ENCODE assay signal across 8 mouse cellular contexts in genomic region chr2:33371648-33372408, GRCm38 (mm10). TPM values are rescaled to one million over a fixed set of nuclear protein-coding genes. Genes with fewer than 3 reads are reported as not detected.
DNase-seq lines count a peak whose midpoint lies in the region; ATAC-seq and TF ChIP-seq lines count a peak whose summit lies in the region.

No protein-coding gene starts in this region.

- H3K9me3 ChIP-seq in megakaryocyte, embryonic 14.5 days, result peaks cover 3% of the 10 kb centered on the region
- no peaks in the 10 kb centered on the region for H3K9me3 ChIP-seq in limb, embryonic 13.5 days
- no peaks in the 10 kb centered on the region for H3K9me3 ChIP-seq in stomach, postnatal 0 days (ENCODE audit: control insufficient read depth, low read length)

- 35% methylated on average over 18 of the region's 18 CpGs for WGBS in cerebellum, adult 2 months
- WGBS in limb, embryonic 13.5 days, result 29% methylated on average over 18 of the region's 18 CpGs
- WGBS in stomach, postnatal 0 days, result 34% methylated on average over 17 of the region's 18 CpGs

- H3K4me1 ChIP-seq in cerebellum, adult 2 months (ENCODE audit: control insufficient read depth, insufficient read depth, low read length), result peaks cover 12% of the 10 kb centered on the region; the same call in 1 of the 2 replicates
- H3K4me1 ChIP-seq in megakaryocyte, embryonic 14.5 days, result peaks cover 26% of the 10 kb centered on the region
- H3K4me1 ChIP-seq in limb, embryonic 13.5 days, result peaks cover 7% of the 10 kb centered on the region
- peaks cover 2% of the 10 kb centered on the region; the same call in 1 of the 2 replicates for H3K4me1 ChIP-seq in stomach, postnatal 0 days (replicated peaks; ENCODE audit: control insufficient read depth, insufficient read depth)

- H3K4me2 ChIP-seq in limb, embryonic 13.5 days (replicated peaks), result peak overlapping the region; percentile 73
- H3K4me2 ChIP-seq in stomach, postnatal 0 days (replicated peaks; ENCODE audit: low read depth), result peak overlapping the region; percentile 63

- no peak for TF ChIP-seq EP300 in stomach, postnatal 0 days (optimal IDR thresholded peaks at IDR 0.05)

- peak overlapping the region; percentile 68 for H3K4me3 ChIP-seq in cerebellum, adult 2 months (replicated peaks; ENCODE audit: insufficient read depth, low read depth, low read length)
- peak overlapping the region; percentile 94 for H3K4me3 ChIP-seq in megakaryocyte, embryonic 14.5 days (replicated peaks)
- H3K4me3 ChIP-seq in limb, embryonic 13.5 days, result peak overlapping the region; percentile 65
- peak overlapping the region; percentile 60 for H3K4me3 ChIP-seq in stomach, postnatal 0 days (ENCODE audit: low read depth, low read length)

- DNase-seq in cerebellum, adult 2 months, result peak; percentile 18 to 25
- no peak for DNase-seq in cerebellum, adult 18-20 months
- DNase-seq in stomach, postnatal 0 days (ENCODE audit: low spot score), result no peak
- DNase-seq in layer of hippocampus, adult 9-11 months, result no peak
- no peak for DNase-seq in lung, postnatal 10 days

- no peak for TF ChIP-seq POLR2A in cerebellum, adult 2 months (IDR thresholded peaks at IDR 0.05; ENCODE audit: borderline replicate concordance, insufficient read depth, low read length)

- no peak for TF ChIP-seq CTCF in cerebellum, adult 2 months (IDR thresholded peaks at IDR 0.05; ENCODE audit: borderline replicate concordance, insufficient read depth, low read depth, low read length)
- no peak for TF ChIP-seq CTCF in stomach, postnatal 0 days (IDR thresholded peaks at IDR 0.05; ENCODE audit: low read depth)

- no peak for ATAC-seq in megakaryocyte, adult 5-6 weeks (ENCODE audit: poor library complexity, severe bottlenecking)
- ATAC-seq in limb, embryonic 13.5 days (ENCODE audit: low FRiP score, low read depth), result no peak
- ATAC-seq in stomach, postnatal 0 days (ENCODE audit: low FRiP score, low TSS enrichment), result no peak

- no peaks in the 10 kb centered on the region for H3K27me3 ChIP-seq in cerebellum, adult 2 months (ENCODE audit: control insufficient read depth, insufficient read depth, low read length)
- peaks cover 17% of the 10 kb centered on the region for H3K27me3 ChIP-seq in megakaryocyte, embryonic 14.5 days (replicated peaks)
- no peaks in the 10 kb centered on the region for H3K27me3 ChIP-seq in limb, embryonic 13.5 days
- H3K27me3 ChIP-seq in stomach, postnatal 0 days (ENCODE audit: control insufficient read depth, insufficient read depth, low read length), result no peaks in the 10 kb centered on the region

- no peak overlapping the region for H3K9ac ChIP-seq in limb, embryonic 13.5 days
- H3K9ac ChIP-seq in stomach, postnatal 0 days (ENCODE audit: low read length), result no peak overlapping the region

- H3K36me3 ChIP-seq in megakaryocyte, embryonic 14.5 days (replicated peaks; ENCODE audit: low read length), result no peaks in the 10 kb centered on the region
- no peaks in the 10 kb centered on the region for H3K36me3 ChIP-seq in limb, embryonic 13.5 days
- H3K36me3 ChIP-seq in stomach, postnatal 0 days (ENCODE audit: control insufficient read depth, insufficient read depth, low read length), result no peaks in the 10 kb centered on the region

- peak overlapping the region; percentile 60; the same call in 1 of the 2 replicates for H3K27ac ChIP-seq in cerebellum, adult 2 months (ENCODE audit: insufficient read depth, low read length)
- no peak overlapping the region for H3K27ac ChIP-seq in limb, embryonic 13.5 days
- H3K27ac ChIP-seq in stomach, postnatal 0 days (replicated peaks), result no peak overlapping the region

RNA-seq across cellular contexts. Expression of gene Ralgps1, which starts 0.5 kb away (rescaled TPM):
- polyA plus RNA-seq in cerebellum, adult 2 months (2012; rRNA removed), result 48.7 and 52.4 TPM in 2 replicates
- polyA plus RNA-seq in megakaryocyte, embryonic 14.5 days (2012; ENCODE audit: insufficient read depth, low replicate concordance), result 0.53 and 3.3 TPM in 2 replicates
- 6.2 and 7.6 TPM in 2 replicates for total RNA-seq in megakaryocyte, adult 5-6 weeks (2015)
- total RNA-seq in megakaryocyte, adult 5-6 weeks (2017), result 2.0 and 2.7 TPM in 2 replicates
- 4.3 and 5.1 TPM in 2 replicates for polyA plus RNA-seq in limb, embryonic 13.5 days (2015; fragmentation: Nextera tagmentation; extraction: Ambion mirVana)
- 2.1 and 2.2 TPM in 2 replicates for polyA plus RNA-seq in stomach, postnatal 0 days (2015; fragmentation: Nextera tagmentation; extraction: Ambion mirVana)

RNA-seq across cellular contexts. Expression of gene Zbtb34, which starts 59.3 kb away (rescaled TPM):
- 9.9 and 11.0 TPM in 2 replicates for polyA plus RNA-seq in cerebellum, adult 2 months (2012; rRNA removed)
- 1.6 and 7.9 TPM in 2 replicates for polyA plus RNA-seq in megakaryocyte, embryonic 14.5 days (2012; ENCODE audit: insufficient read depth, low replicate concordance)
- 21.1 and 23.7 TPM in 2 replicates for total RNA-seq in megakaryocyte, adult 5-6 weeks (2015)
- total RNA-seq in megakaryocyte, adult 5-6 weeks (2017), result 8.1 and 8.9 TPM in 2 replicates
- polyA plus RNA-seq in limb, embryonic 13.5 days (2015; fragmentation: Nextera tagmentation; extraction: Ambion mirVana), result 5.8 and 7.4 TPM in 2 replicates
- polyA plus RNA-seq in stomach, postnatal 0 days (2015; fragmentation: Nextera tagmentation; extraction: Ambion mirVana), result 2.6 and 3.3 TPM in 2 replicates

Comparison
In these comparisons a context has a peak if more than half of its experiments do, and no peak if none do; other contexts are left out.
1. DNase-seq: peak in cerebellum, adult 2 months (2 of 2); none in cerebellum, adult 18-20 months (0 of 2), stomach, postnatal 0 days (single experiment), layer of hippocampus, adult 9-11 months (single experiment) and lung, postnatal 10 days (single experiment).
2. Peak in every context shown above with its lines, with median percentiles within 50 percentile points of each other: H3K4me3 ChIP-seq.